In genomic region chr3:68419792-68420191, GRCm38 (mm10) we compare ENCODE assay signal across 35 mouse cellular contexts.
"Had no signal": no experiment of that assay in that cellular context is flagged by ENCODE, and none has a peak within 500 bp of the region (broad histone marks: within the 10 kb centered on the region; RNA-seq: fewer than 3 reads in every experiment).

No protein-coding gene starts in this region.

- H3K27ac ChIP-seq: heart, embryonic 10.5 days; heart, embryonic 13.5 days; heart, embryonic 15.5 days; hindbrain, embryonic 10.5 days; hindbrain, embryonic 12.5 days; hindbrain, embryonic 13.5 days; hindbrain, embryonic 14.5 days; hindbrain, embryonic 15.5 days; hindbrain, postnatal 0 days; intestine, embryonic 15.5 days; kidney, postnatal 0 days; layer of hippocampus, adult 2 months; left cerebral cortex, adult 2 months had no signal

- H3K4me3 ChIP-seq: heart, embryonic 10.5 days; heart, embryonic 12.5 days; heart, embryonic 13.5 days; heart, embryonic 15.5 days; hindbrain, embryonic 10.5 days; hindbrain, embryonic 12.5 days; hindbrain, embryonic 13.5 days; hindbrain, embryonic 15.5 days; intestine, embryonic 15.5 days; layer of hippocampus, adult 2 months; left cerebral cortex, adult 2 months had no signal

- H3K4me1 ChIP-seq: heart, embryonic 12.5 days; heart, embryonic 13.5 days; heart, embryonic 15.5 days; hindbrain, embryonic 10.5 days; hindbrain, embryonic 12.5 days; hindbrain, embryonic 15.5 days; intestine, embryonic 15.5 days had no signal

- DNase-seq: heart, postnatal 10 days; heart, postnatal 14 days; heart, postnatal 36 days; heart, postnatal 4 days; kidney, adult 11 months; kidney, adult 18-20 months; kidney, adult 2 months; kidney, adult 8-10 months; kidney, adult 9 months; kidney, postnatal 10 days; kidney, postnatal 14 days; kidney, postnatal 25 days; kidney, postnatal 36 days; kidney, postnatal 4 days; layer of hippocampus, adult 9-11 months; layer of hippocampus, postnatal 36 days had no signal

- H3K4me2 ChIP-seq: heart, embryonic 11.5 days; heart, embryonic 12.5 days; heart, embryonic 13.5 days; heart, embryonic 15.5 days; hindbrain, embryonic 12.5 days; hindbrain, embryonic 13.5 days; hindbrain, embryonic 14.5 days; hindbrain, embryonic 15.5 days; intestine, embryonic 15.5 days had no signal

- ATAC-seq: hindbrain, embryonic 16.5 days; hindbrain, postnatal 0 days; inflammation-experienced regulatory T-cells, adult 6 months; intestine, embryonic 15.5 days; intestine, embryonic 16.5 days; intestine, postnatal 0 days had no signal

- H3K9me3 ChIP-seq: heart, embryonic 10.5 days; heart, embryonic 12.5 days; heart, embryonic 13.5 days; heart, embryonic 15.5 days; hindbrain, embryonic 10.5 days; hindbrain, embryonic 12.5 days; hindbrain, embryonic 13.5 days; hindbrain, embryonic 15.5 days; intestine, embryonic 15.5 days had no signal

- H3K9ac ChIP-seq: heart, embryonic 12.5 days; heart, embryonic 13.5 days; heart, embryonic 15.5 days; hindbrain, embryonic 12.5 days; hindbrain, embryonic 13.5 days; hindbrain, embryonic 14.5 days; hindbrain, embryonic 15.5 days; intestine, embryonic 15.5 days had no signal

- H3K27me3 ChIP-seq: heart, embryonic 12.5 days; heart, embryonic 13.5 days; hindbrain, embryonic 12.5 days; hindbrain, embryonic 13.5 days; hindbrain, embryonic 15.5 days; intestine, embryonic 15.5 days had no signal

- H3K36me3 ChIP-seq: heart, embryonic 10.5 days; heart, embryonic 12.5 days; heart, embryonic 13.5 days; heart, embryonic 15.5 days; hindbrain, embryonic 10.5 days; hindbrain, embryonic 12.5 days; hindbrain, embryonic 13.5 days; hindbrain, embryonic 15.5 days; intestine, embryonic 15.5 days had no signal
